Mouse (Mus musculus) CH12.LX (cell line): ENCODE results near the gene Vti1a. TPM values are rescaled to one million over a fixed set of nuclear protein-coding genes. Genes with fewer than 3 reads are reported as not detected.

Experiments
- DNase-seq: peaks from one replicate; pipeline ENCODE4 v3.0.0-alpha.2; 2013; ENCODE audit errors: extremely low read depth
- H3K27ac ChIP-seq: 2 replicates; pipeline ENCODE4 v1.5.1; 2012; ENCODE audit warnings: low read depth, mild to moderate bottlenecking, control low read depth, moderate library complexity; ENCODE audit not compliant: insufficient read depth
- H3K27me3 ChIP-seq: replicated peaks from 2 replicates; pipeline ENCODE3; 2012; ENCODE audit warnings: inconsistent platforms
- H3K36me3 ChIP-seq, 2 experiments: replicated peaks in 1 of 2; 2 replicates each; pipeline versions ENCODE3 to v1.6.1; 2012; ENCODE audit warnings: inconsistent platforms in 1 of 2, low read length in 1 of 2, mild to moderate bottlenecking in 1 of 2, mixed read lengths in 1 of 2, moderate library complexity in 1 of 2; ENCODE audit not compliant: control insufficient read depth in 1 of 2, insufficient read depth in 1 of 2
- H3K4me1 ChIP-seq, 2 experiments: 2 replicates each; pipeline ENCODE4 v1.6.1; 2012; ENCODE audit warnings: inconsistent platforms in 1 of 2, moderate library complexity in 1 of 2; ENCODE audit not compliant: insufficient read depth in 2 of 2, control insufficient read depth in 1 of 2
- H3K4me2 ChIP-seq: 2 replicates; pipeline ENCODE4 v1.6.1; 2012; ENCODE audit warnings: low read depth, mild to moderate bottlenecking, control low read depth; ENCODE audit not compliant: poor library complexity, insufficient read depth, severe bottlenecking
- H3K4me3 ChIP-seq, 3 experiments: fragments of 150-350 bp in 1 of 3; sonication (generic) in 1 of 3; replicated peaks in 1 of 3; 2 replicates each; pipeline versions ENCODE3 to v1.5.1; 2011 to 2012; ENCODE audit warnings: low read depth in 2 of 3, low read length in 2 of 3, mild to moderate bottlenecking in 2 of 3, moderate library complexity in 2 of 3, control low read depth in 1 of 3, improper control_type of control experiment in 1 of 3, inconsistent platforms in 1 of 3, mixed read lengths in 1 of 3; ENCODE audit not compliant: poor library complexity in 1 of 3
- H3K79me2 ChIP-seq: replicated peaks from 2 replicates; pipeline ENCODE4 v1.6.1; 2012; ENCODE audit warnings: mild to moderate bottlenecking, moderate library complexity; ENCODE audit not compliant: control insufficient read depth, poor library complexity, insufficient read depth, severe bottlenecking; ENCODE audit errors: extremely low read depth
- H3K9ac ChIP-seq: 2 replicates; pipeline ENCODE4 v1.6.1; 2012; ENCODE audit warnings: low read depth, mild to moderate bottlenecking, control low read depth, moderate library complexity; ENCODE audit not compliant: insufficient read depth
- H3K9me3 ChIP-seq: replicated peaks from 2 replicates; pipeline ENCODE3; 2012; ENCODE audit warnings: low read length, inconsistent platforms, mixed read lengths
- CHD1 ChIP-seq: IDR thresholded peaks from 2 replicates; pipeline ENCODE4 v1.6.1; 2012; ENCODE audit warnings: low read depth, low read length, improper control_type of control experiment, inconsistent platforms
- CTCF ChIP-seq, 2 experiments: IDR thresholded peaks in 1 of 2; conservative IDR thresholded peaks in 1 of 2; 2 replicates each; pipeline ENCODE4 v1.5.1; 2011 to 2012; ENCODE audit warnings: low read depth in 2 of 2, low read length in 2 of 2, improper control_type of control experiment in 1 of 2, inconsistent platforms in 1 of 2, mild to moderate bottlenecking in 1 of 2, moderate library complexity in 1 of 2
- E2F4 ChIP-seq: IDR thresholded peaks from 2 replicates; pipeline ENCODE4 v1.6.1; 2011; ENCODE audit warnings: low read depth, low read length, improper control_type of control experiment; ENCODE audit not compliant: insufficient replicate concordance
- ELF1 ChIP-seq: IDR thresholded peaks from 2 replicates; pipeline ENCODE4 v1.6.1; 2014; ENCODE audit warnings: low read depth, mild to moderate bottlenecking, inconsistent platforms, low read length, improper control_type of control experiment
- EP300 ChIP-seq: IDR thresholded peaks from 2 replicates; pipeline ENCODE4 v1.6.1; 2011; ENCODE audit warnings: low read length, improper control_type of control experiment
- ETS1 ChIP-seq: conservative IDR thresholded peaks from 2 replicates; pipeline ENCODE4 v1.6.1; 2012; ENCODE audit warnings: low read depth, mild to moderate bottlenecking, inconsistent platforms, low read length, improper control_type of control experiment, moderate library complexity
- GABPA ChIP-seq: IDR thresholded peaks from 2 replicates; pipeline ENCODE4 v1.6.1; 2012; ENCODE audit warnings: low read depth, low read length, improper control_type of control experiment, inconsistent platforms; ENCODE audit not compliant: insufficient replicate concordance
- HCFC1 ChIP-seq: IDR thresholded peaks from 2 replicates; pipeline ENCODE4 v1.6.1; 2012; ENCODE audit warnings: low read depth, mild to moderate bottlenecking, inconsistent platforms, low read length, improper control_type of control experiment
- JUND ChIP-seq: conservative IDR thresholded peaks from 2 replicates; pipeline ENCODE4 v1.6.1; 2011; ENCODE audit warnings: low read depth, low read length, improper control_type of control experiment
- KAT2A ChIP-seq: IDR thresholded peaks from 2 replicates; pipeline ENCODE4 v1.6.1; 2012; ENCODE audit warnings: low read length, improper control_type of control experiment, inconsistent platforms; ENCODE audit not compliant: insufficient replicate concordance
- MAFK ChIP-seq: IDR thresholded peaks from 2 replicates; pipeline ENCODE4 v1.6.1; 2011; ENCODE audit warnings: low read length, improper control_type of control experiment; ENCODE audit not compliant: insufficient replicate concordance
- MAZ ChIP-seq: IDR thresholded peaks from 2 replicates; pipeline ENCODE4 v1.6.1; 2012; ENCODE audit warnings: low read depth, mild to moderate bottlenecking, inconsistent platforms, low read length, improper control_type of control experiment, moderate library complexity
- MEF2A ChIP-seq: IDR thresholded peaks from 2 replicates; pipeline ENCODE4 v1.6.1; 2014; ENCODE audit warnings: low read depth, mild to moderate bottlenecking, inconsistent platforms, low read length, improper control_type of control experiment, borderline replicate concordance
- MXI1 ChIP-seq: IDR thresholded peaks from 2 replicates; pipeline ENCODE4 v1.6.1; 2011; ENCODE audit warnings: mild to moderate bottlenecking, low read depth, low read length, improper control_type of control experiment
- MYC ChIP-seq: IDR thresholded peaks from 2 replicates; pipeline ENCODE4 v1.6.1; 2011; ENCODE audit warnings: low read depth, mild to moderate bottlenecking, improper control_type of control experiment, low read length
- NELFE ChIP-seq: IDR thresholded peaks from 2 replicates; pipeline ENCODE4 v1.6.1; 2011; ENCODE audit warnings: low read depth, low read length, improper control_type of control experiment
- NRF1 ChIP-seq: IDR thresholded peaks from 2 replicates; pipeline ENCODE4 v1.6.1; 2014; ENCODE audit warnings: low read depth, mild to moderate bottlenecking, inconsistent platforms, low read length, improper control_type of control experiment, moderate library complexity
- PAX5 ChIP-seq: IDR thresholded peaks from 2 replicates; pipeline ENCODE4 v1.6.1; 2012; ENCODE audit warnings: low read length, inconsistent platforms, mixed read lengths
- POLR2A ChIP-seq: IDR thresholded peaks from 2 replicates; pipeline ENCODE4 v1.6.1; 2011; ENCODE audit warnings: low read depth, mild to moderate bottlenecking, improper control_type of control experiment, low read length
- SMC3 ChIP-seq: IDR thresholded peaks from 2 replicates; pipeline ENCODE4 v1.6.1; 2011; ENCODE audit warnings: low read depth, low read length, improper control_type of control experiment
- UBTF ChIP-seq: IDR thresholded peaks from 2 replicates; pipeline ENCODE4 v1.6.1; 2012; ENCODE audit warnings: low read depth, mild to moderate bottlenecking, inconsistent platforms, low read length, improper control_type of control experiment, moderate library complexity
- USF1 ChIP-seq: IDR thresholded peaks from 2 replicates; pipeline ENCODE4 v1.6.1; 2014; ENCODE audit warnings: low read depth, mild to moderate bottlenecking, inconsistent platforms, low read length, improper control_type of control experiment
- USF2 ChIP-seq: conservative IDR thresholded peaks from 2 replicates; pipeline ENCODE4 v1.6.1; 2011; ENCODE audit warnings: low read depth, low read length, improper control_type of control experiment
- ZC3H11A ChIP-seq: IDR thresholded peaks from 2 replicates; pipeline ENCODE4 v1.6.1; 2012; ENCODE audit warnings: low read depth, mild to moderate bottlenecking, inconsistent platforms, low read length, improper control_type of control experiment
- ZKSCAN1 ChIP-seq: IDR thresholded peaks from 2 replicates; pipeline ENCODE4 v1.6.1; 2012; ENCODE audit warnings: low read depth, inconsistent platforms, low read length, improper control_type of control experiment, borderline replicate concordance
- ZMIZ1 ChIP-seq: IDR thresholded peaks from 2 replicates; pipeline ENCODE4 v1.6.1; 2012; ENCODE audit warnings: low read depth, mild to moderate bottlenecking, inconsistent platforms, low read length, improper control_type of control experiment
- dilution Hi-C: fragments of 300-500 bp; cut with MboI; formaldehyde crosslinking; loops from 2 replicates; pipeline ENCODE4 v1.14.3; 2020; ENCODE audit warnings: low sequenced_read_pairs; ENCODE audit not compliant: extremely low pct_unique_long_range_greater_than_20kb, extremely low pct_ligation_motif_present
- in situ Hi-C: fragments of 300-500 bp; cut with MboI; formaldehyde crosslinking; loops from 3 replicates; pipeline ENCODE4 v1.14.3; 2019; ENCODE audit warnings: low sequenced_read_pairs, low pct_ligation_motif_present, low pct_unique_long_range_greater_than_20kb, mixed read lengths
- polyA plus RNA-seq: library from polyadenylated mRNA; unstranded; fragments of >175 nt; gene quantifications from 2 replicates; pipeline ENCODE4 v1.2.1, GENCODE M21; 2012; ENCODE audit warnings: low read depth; ENCODE audit not compliant: insufficient read length
- total RNA-seq, 2 experiments: library from RNA; depleted of rRNA; stranded (reverse); fragments of 300-350 nt in 1 of 2; fragments of >200 nt in 1 of 2; gene quantifications; 2 replicates each; pipeline ENCODE4 v1.2.3; 2012 to 2014

Vti1a gene
- total and polyA plus RNA-seq, 3 experiments = 22.3 to 27.6 (median 23.5) TPM

DNA sequence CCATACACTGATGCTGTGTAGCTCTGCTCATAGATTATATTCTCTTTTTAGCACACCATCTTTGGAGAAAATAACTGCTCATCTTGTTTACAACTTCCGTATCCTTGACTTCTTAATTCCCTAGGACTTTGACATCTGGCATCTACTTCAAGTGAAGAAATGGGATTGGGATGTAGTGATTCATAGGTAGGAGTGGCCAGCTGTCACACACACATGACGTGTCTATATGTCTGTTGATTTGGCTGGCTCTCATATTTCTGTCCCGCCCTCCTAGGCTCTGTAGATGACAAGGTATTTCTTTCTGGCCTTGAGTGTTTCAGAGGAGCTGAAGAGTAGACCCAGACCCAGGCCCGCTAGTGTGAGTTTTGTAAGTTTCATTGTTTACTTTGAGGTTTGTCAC is 197.8 kb downstream of the Vti1a start:
- Histone ChIP-seq H3K27me3 (no peaks in the 10 kb centered on the region), H3K4me2 (no peak overlapping the region), H3K9me3 (no peaks in the 10 kb centered on the region), H3K4me3 (no peak overlapping the region), H3K9ac (no peak overlapping the region), H3K27ac (no peak overlapping the region), H3K79me2 (no peaks in the 10 kb centered on the region), H3K36me3 (peaks cover 0 to 14% of the 10 kb centered on the region in 2 experiments), H3K4me1 (no peaks in the 10 kb centered on the region)
- TF ChIP-seq CHD1 = no peak
- TF ChIP-seq KAT2A = no peak
- no peak for TF ChIP-seq ZC3H11A
- no peak for TF ChIP-seq MAZ
- no peak for TF ChIP-seq ETS1
- TF ChIP-seq EP300 = no peak
- no peak for TF ChIP-seq CTCF (conservative IDR thresholded peaks at IDR 0.05 in 1 of 2, IDR thresholded peaks at IDR 0.05 in 1 of 2; ENCODE audit: low read depth in 2 of 2, low read length in 2 of 2)
- TF ChIP-seq HCFC1 = no peak
- TF ChIP-seq USF2 = no peak
- no peak for TF ChIP-seq NRF1
- no peak for TF ChIP-seq GABPA
- no peak for TF ChIP-seq MYC
- TF ChIP-seq ZMIZ1 = no peak
- no peak for TF ChIP-seq UBTF
- TF ChIP-seq NELFE = no peak
- TF ChIP-seq JUND = no peak
- TF ChIP-seq MEF2A = no peak
- TF ChIP-seq ELF1 = no peak
- no peak for TF ChIP-seq USF1
- no peak for DNase-seq
- in situ Hi-C loops = no loop called here
- dilution Hi-C loops = no loop called here

DNA sequence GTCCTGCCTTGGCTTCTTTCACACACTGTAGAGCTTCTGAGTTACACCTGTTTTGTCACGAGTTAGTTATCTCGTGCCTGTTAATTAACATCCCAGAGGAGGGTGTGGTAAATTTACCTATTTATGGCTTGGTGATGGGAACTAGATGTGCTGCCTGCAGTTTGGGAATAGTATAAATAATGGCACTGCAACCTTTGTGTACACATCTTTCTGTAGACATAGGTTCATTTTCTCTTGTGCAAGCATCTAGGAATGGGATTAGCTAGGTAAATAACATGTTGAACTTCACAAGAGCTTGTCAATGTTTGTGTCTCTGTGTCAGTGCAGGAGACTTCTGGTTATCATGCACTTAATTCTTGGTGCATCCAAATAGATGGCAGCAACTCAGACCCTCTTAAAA is 204.1 kb downstream of the Vti1a start:
- H3K9me3 ChIP-seq = no peaks in the 10 kb centered on the region
- H3K4me2 ChIP-seq = no peak overlapping the region
- no peak overlapping the region for H3K4me3 ChIP-seq
- TF ChIP-seq GABPA (no peak), ETS1 (no peak), NRF1 (no peak), KAT2A (no peak), USF1 (no peak), MAFK (no peak), PAX5 (no peak), EP300 (no peak), MXI1 (no peak), SMC3 (no peak), POLR2A (no peak), MYC (no peak), E2F4 (no peak), ZKSCAN1 (no peak)
- no peaks in the 10 kb centered on the region for H3K4me1 ChIP-seq
- no peak overlapping the region for H3K27ac ChIP-seq
- H3K79me2 ChIP-seq = no peaks in the 10 kb centered on the region
- DNase-seq = no peak
- H3K27me3 ChIP-seq = no peaks in the 10 kb centered on the region
- dilution Hi-C loops = no loop called here
- H3K9ac ChIP-seq = no peak overlapping the region
- H3K36me3 ChIP-seq = peaks cover 2 to 30% of the 10 kb centered on the region in 2 experiments
- in situ Hi-C loops = no loop called here
